Mouse (Mus musculus): ENCODE results near the gene Irf3.
A peak's percentile ranks its signal among the peaks of the same experiment; 100 is the strongest.
"Not testable (repeated sequence)": the region's sequence is repeated elsewhere in the genome, so short reads cannot be mapped to it uniquely, and the experiment has no call there.

The Irf3 gene

GRCm38 (mm10) chr7:45007846-45008245, 10.4 kb downstream of the Irf3 start:
- no peak for DNase-seq (ENCODE audit: low read depth)

- no peak for DNase-seq (ENCODE audit: low read depth)
Measured at GRCm38 (mm10) chr7:45008411-45008810, 11.0 kb downstream of the Irf3 start.

- no peak for DNase-seq (ENCODE audit: low read depth)
Measured at GRCm38 (mm10) chr7:45012011-45012410, 14.6 kb downstream of the Irf3 start.

GRCm38 (mm10) chr7:45012824-45013223, 15.4 kb downstream of the Irf3 start:
- DNase-seq (ENCODE audit: low read depth) = no peak

GRCm38 (mm10) chr7:45013366-45014095, 16.1 kb downstream of the Irf3 start:
- no peak for DNase-seq (ENCODE audit: low read depth)

- no peak for DNase-seq (ENCODE audit: low read depth)
Measured at GRCm38 (mm10) chr7:45014096-45014451, 16.6 kb downstream of the Irf3 start.

GRCm38 (mm10) chr7:45015344-45015956, 18.0 kb downstream of the Irf3 start:
- peak; percentile 50 for DNase-seq (ENCODE audit: low read depth)

GRCm38 (mm10) chr7:45015957-45016612, 18.6 kb downstream of the Irf3 start, which contains the start of gene Scaf1:
Gene Scaf1, minus strand, starts transcription at chr7:45016363.
- DNase-seq (ENCODE audit: low read depth) = peak; percentile 96

GRCm38 (mm10) chr7:45016761-45017160, 19.3 kb downstream of the Irf3 start:
- peak; percentile 33 for DNase-seq (ENCODE audit: low read depth)

GRCm38 (mm10) chr7:45017242-45018061, 20.0 kb downstream of the Irf3 start, which contains the start of gene Rras:
Gene Rras, plus strand, starts transcription at chr7:45017961.
- DNase-seq (ENCODE audit: low read depth) = peak; percentile 100

- no peak for DNase-seq (ENCODE audit: low read depth)
Measured at GRCm38 (mm10) chr7:45019031-45019571, 21.7 kb downstream of the Irf3 start.

GRCm38 (mm10) chr7:45020225-45020624, 22.8 kb downstream of the Irf3 start:
- DNase-seq (ENCODE audit: low read depth) = no peak

GRCm38 (mm10) chr7:45023711-45024110, 26.3 kb downstream of the Irf3 start:
- DNase-seq (ENCODE audit: low read depth) = not testable (repeated sequence)

GRCm38 (mm10) chr7:45024281-45025248, 27.1 kb downstream of the Irf3 start:
- DNase-seq (ENCODE audit: low read depth) = no peak

- no peak for DNase-seq (ENCODE audit: low read depth)
Measured at GRCm38 (mm10) chr7:45025601-45026220, 28.3 kb downstream of the Irf3 start.

- no peak for DNase-seq (ENCODE audit: low read depth)
Measured at GRCm38 (mm10) chr7:45026256-45026655, 28.8 kb downstream of the Irf3 start.

GRCm38 (mm10) chr7:45027761-45028160, 30.3 kb downstream of the Irf3 start:
- no peak for DNase-seq (ENCODE audit: low read depth)

GRCm38 (mm10) chr7:45028351-45028750, 30.9 kb downstream of the Irf3 start:
- no peak for DNase-seq (ENCODE audit: low read depth)

- no peak for DNase-seq (ENCODE audit: low read depth)
Measured at GRCm38 (mm10) chr7:45029995-45030394, 32.5 kb downstream of the Irf3 start.

GRCm38 (mm10) chr7:45030857-45031256, 33.4 kb downstream of the Irf3 start:
- DNase-seq (ENCODE audit: low read depth) = no peak
